Mouse (Mus musculus): ENCODE data around the gene Cpeb4.

DNA sequence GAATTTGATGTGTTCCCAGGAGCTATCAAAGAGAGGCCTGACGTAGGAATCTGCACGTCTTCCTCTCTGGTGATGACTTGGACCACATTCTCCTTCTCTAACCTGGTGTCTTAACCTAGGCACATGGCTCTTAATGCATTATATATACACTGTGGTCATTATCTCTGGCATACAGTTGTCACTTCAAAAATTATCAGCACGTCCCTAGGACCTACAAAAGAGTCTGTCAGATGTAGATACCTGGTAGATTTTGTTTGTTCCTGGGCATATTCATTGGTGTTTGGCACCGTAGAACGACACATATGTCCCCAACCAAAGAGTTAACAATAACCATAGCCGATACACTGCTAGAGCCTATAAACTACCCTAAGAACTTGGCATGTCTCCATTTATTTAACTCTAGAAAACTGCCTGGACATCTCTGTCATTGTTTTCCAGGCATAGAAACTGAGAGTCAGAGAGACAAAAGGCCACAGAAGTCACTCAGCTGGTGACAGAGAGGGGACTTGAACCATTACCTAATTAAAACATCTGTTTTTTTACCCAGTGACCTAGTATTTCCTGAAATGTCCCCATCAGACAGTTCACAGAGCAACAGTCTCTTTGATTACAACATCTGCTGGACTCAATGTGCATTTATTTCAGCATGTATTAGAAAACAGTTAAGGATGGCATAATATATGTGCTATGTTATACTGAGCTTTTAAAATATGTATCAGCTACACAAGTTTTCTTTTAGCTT is 10.7 kb upstream of the Cpeb4 start:
- no peak for TF ChIP-seq IRF4 (IDR thresholded peaks at IDR 0.05; ENCODE audit: low read depth, low read length)
- no peak for TF ChIP-seq POLR2A (IDR thresholded peaks at IDR 0.05; ENCODE audit: low read depth, low read length)
- TF ChIP-seq MYC (IDR thresholded peaks at IDR 0.05; ENCODE audit: low read depth, low read length), result no peak
- no peak for TF ChIP-seq CTCF (conservative IDR thresholded peaks at IDR 0.05 in 1 of 2, IDR thresholded peaks at IDR 0.05 in 1 of 2; ENCODE audit: low read depth in 2 of 2, low read length in 2 of 2)
- no peak for TF ChIP-seq ZNF384 (IDR thresholded peaks at IDR 0.05; ENCODE audit: low read depth, low read length)
- TF ChIP-seq MAX (IDR thresholded peaks at IDR 0.05; ENCODE audit: low read length), result no peak
- TF ChIP-seq MEF2A (IDR thresholded peaks at IDR 0.05; ENCODE audit: borderline replicate concordance, low read depth, low read length), result no peak
- TF ChIP-seq SIN3A (IDR thresholded peaks at IDR 0.05; ENCODE audit: low read length), result no peak
- TF ChIP-seq EP300 (IDR thresholded peaks at IDR 0.05; ENCODE audit: low read length), result no peak
- TF ChIP-seq MAZ (IDR thresholded peaks at IDR 0.05; ENCODE audit: low read depth, low read length), result no peak
- TF ChIP-seq KAT2A (IDR thresholded peaks at IDR 0.05; ENCODE audit: insufficient replicate concordance, low read length), result no peak
- TF ChIP-seq MAFK (IDR thresholded peaks at IDR 0.05; ENCODE audit: insufficient replicate concordance, low read length), result no peak
